Mouse (Mus musculus): ENCODE measurements around the gene Atxn7l1. TPM values are rescaled to one million over a fixed set of nuclear protein-coding genes. Genes with fewer than 3 reads are reported as not detected.

Gene Atxn7l1
- polyA plus RNA-seq, 1 experiment = 129 TPM

DNA sequence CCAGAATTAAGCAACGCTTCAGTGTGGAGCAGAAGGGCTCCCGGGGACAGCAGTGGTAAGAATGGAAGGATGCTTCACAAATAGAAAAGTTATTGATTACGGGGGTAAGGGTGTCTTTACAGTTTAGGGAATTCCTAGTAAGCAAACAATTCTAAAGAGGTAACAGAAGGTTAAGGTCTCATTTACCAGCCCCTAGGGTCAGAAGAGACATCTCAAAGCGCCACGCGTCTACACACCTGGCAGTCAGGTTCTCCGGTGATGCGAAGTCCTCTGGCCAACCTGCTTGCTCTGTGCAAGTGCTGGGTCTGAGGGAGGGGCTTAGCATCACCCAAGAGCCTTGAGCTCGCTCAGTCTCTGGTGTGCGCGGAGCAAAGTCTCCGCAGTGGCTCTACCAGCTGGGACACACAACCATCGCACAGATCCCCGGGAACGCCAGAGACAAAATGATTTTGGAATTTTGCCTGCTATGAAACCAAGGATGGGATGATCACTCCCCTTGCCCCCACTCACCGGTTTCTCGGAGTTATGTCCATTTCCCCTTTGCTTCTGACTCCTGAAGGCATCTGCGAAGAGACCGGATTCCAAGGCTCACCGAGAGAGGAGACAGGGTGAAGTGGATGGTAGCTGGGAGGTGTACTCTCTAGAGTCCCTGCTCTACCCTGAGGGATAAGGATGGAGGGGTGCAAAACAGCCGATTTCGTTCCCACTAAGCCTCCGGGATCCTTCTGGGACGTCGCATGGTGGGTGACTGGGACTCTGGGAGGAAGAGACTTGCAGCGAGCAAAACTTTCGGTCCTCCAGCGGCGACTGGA, 665 bp upstream of the Atxn7l1 start:
- Histone ChIP-seq H3K36me3 (ENCODE audit: control insufficient read depth, insufficient read depth, low read length) (no peaks in the 10 kb centered on the region), H3K27ac (ENCODE audit: control insufficient read depth, insufficient read depth, low read length) (no peak overlapping the region), H3K27me3 (ENCODE audit: control insufficient read depth, insufficient read depth, low read length) (no peaks in the 10 kb centered on the region), H3K4me3 (ENCODE audit: control insufficient read depth, insufficient read depth, low read length) (peak overlapping the region; percentile 64), H3K4me1 (replicated peaks; ENCODE audit: control insufficient read depth, insufficient read depth, low read length) (peaks cover 12% of the 10 kb centered on the region)
- no peak for TF ChIP-seq CTCF (IDR thresholded peaks at IDR 0.05; ENCODE audit: borderline replicate concordance, control insufficient read depth, extremely low read depth, insufficient read depth, low read length, poor library complexity)
- no peak for TF ChIP-seq POLR2A (IDR thresholded peaks at IDR 0.05; ENCODE audit: control insufficient read depth, extremely low read depth, insufficient read depth, low read length, poor library complexity)
- 16% methylated on average over 29 of the region's 29 CpGs for WGBS
- DNase-seq = no peak

GRCm38 (mm10) chr12:33149544-33150190, 2.2 kb downstream of the Atxn7l1 start:
- no peak overlapping the region for H3K27ac ChIP-seq (ENCODE audit: control insufficient read depth, insufficient read depth, low read length)
- WGBS = 97% methylated on average over 16 of the region's 16 CpGs
- no peak overlapping the region for H3K4me3 ChIP-seq (ENCODE audit: control insufficient read depth, insufficient read depth, low read length)
- peaks cover 12% of the 10 kb centered on the region for H3K4me1 ChIP-seq (replicated peaks; ENCODE audit: control insufficient read depth, insufficient read depth, low read length)
- no peak for DNase-seq
- no peaks in the 10 kb centered on the region for H3K27me3 ChIP-seq (ENCODE audit: control insufficient read depth, insufficient read depth, low read length)
- H3K36me3 ChIP-seq (ENCODE audit: control insufficient read depth, insufficient read depth, low read length) = no peaks in the 10 kb centered on the region
- TF ChIP-seq POLR2A (IDR thresholded peaks at IDR 0.05; ENCODE audit: control insufficient read depth, extremely low read depth, insufficient read depth, low read length, poor library complexity) = no peak
- TF ChIP-seq CTCF (IDR thresholded peaks at IDR 0.05; ENCODE audit: borderline replicate concordance, control insufficient read depth, extremely low read depth, insufficient read depth, low read length, poor library complexity) = no peak

GRCm38 (mm10) chr12:33153131-33153530, 5.6 kb downstream of the Atxn7l1 start:
- no peak for TF ChIP-seq POLR2A (IDR thresholded peaks at IDR 0.05; ENCODE audit: control insufficient read depth, extremely low read depth, insufficient read depth, low read length, poor library complexity)
- no peak for TF ChIP-seq CTCF (IDR thresholded peaks at IDR 0.05; ENCODE audit: borderline replicate concordance, control insufficient read depth, extremely low read depth, insufficient read depth, low read length, poor library complexity)

GRCm38 (mm10) chr12:33153850-33154249, 6.4 kb downstream of the Atxn7l1 start:
- DNase-seq = no peak
- peaks cover 9% of the 10 kb centered on the region for H3K4me1 ChIP-seq (replicated peaks; ENCODE audit: control insufficient read depth, insufficient read depth, low read length)
- TF ChIP-seq POLR2A (IDR thresholded peaks at IDR 0.05; ENCODE audit: control insufficient read depth, extremely low read depth, insufficient read depth, low read length, poor library complexity) = no peak
- 92% methylated on average over 3 of the region's 3 CpGs for WGBS
- H3K27me3 ChIP-seq (ENCODE audit: control insufficient read depth, insufficient read depth, low read length) = no peaks in the 10 kb centered on the region
- no peak overlapping the region for H3K4me3 ChIP-seq (ENCODE audit: control insufficient read depth, insufficient read depth, low read length)
- no peak overlapping the region for H3K27ac ChIP-seq (ENCODE audit: control insufficient read depth, insufficient read depth, low read length)
- no peaks in the 10 kb centered on the region for H3K36me3 ChIP-seq (ENCODE audit: control insufficient read depth, insufficient read depth, low read length)

More at GRCm38 (mm10) chr12:33153131-33153530, 5.6 kb downstream of the Atxn7l1 start:
- Histone ChIP-seq H3K4me1 (replicated peaks; ENCODE audit: control insufficient read depth, insufficient read depth, low read length) (peaks cover 8% of the 10 kb centered on the region), H3K27ac (ENCODE audit: control insufficient read depth, insufficient read depth, low read length) (no peak overlapping the region), H3K4me3 (ENCODE audit: control insufficient read depth, insufficient read depth, low read length) (no peak overlapping the region), H3K27me3 (ENCODE audit: control insufficient read depth, insufficient read depth, low read length) (no peaks in the 10 kb centered on the region), H3K36me3 (ENCODE audit: control insufficient read depth, insufficient read depth, low read length) (no peaks in the 10 kb centered on the region)
- 96% methylated on average over 7 of the region's 7 CpGs for WGBS
- no peak for DNase-seq

DNA sequence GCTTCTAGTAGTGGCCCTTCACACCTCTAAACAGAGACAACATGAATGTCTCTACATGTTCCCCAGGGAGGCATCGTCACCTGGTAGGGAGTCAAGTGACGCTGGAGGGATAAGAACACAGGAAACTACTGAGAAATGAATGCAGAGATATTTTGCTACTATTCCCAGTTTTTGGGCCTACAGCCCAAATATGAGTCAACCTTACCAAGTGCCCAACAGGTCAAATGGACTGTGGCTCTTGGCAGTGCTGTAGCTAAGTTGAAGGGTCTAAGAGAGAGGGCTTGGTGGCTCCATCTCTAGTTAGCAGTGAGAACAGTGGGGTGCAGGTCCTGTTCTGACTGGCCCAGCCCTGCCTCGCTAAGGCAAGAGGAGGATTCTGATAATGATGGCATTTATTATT, 7.2 kb downstream of the Atxn7l1 start:
- TF ChIP-seq CTCF (IDR thresholded peaks at IDR 0.05; ENCODE audit: borderline replicate concordance, control insufficient read depth, extremely low read depth, insufficient read depth, low read length, poor library complexity) (no peak), POLR2A (IDR thresholded peaks at IDR 0.05; ENCODE audit: control insufficient read depth, extremely low read depth, insufficient read depth, low read length, poor library complexity) (no peak)
- Histone ChIP-seq H3K27me3 (ENCODE audit: control insufficient read depth, insufficient read depth, low read length) (no peaks in the 10 kb centered on the region), H3K4me3 (ENCODE audit: control insufficient read depth, insufficient read depth, low read length) (no peak overlapping the region), H3K36me3 (ENCODE audit: control insufficient read depth, insufficient read depth, low read length) (no peaks in the 10 kb centered on the region), H3K27ac (ENCODE audit: control insufficient read depth, insufficient read depth, low read length) (no peak overlapping the region), H3K4me1 (replicated peaks; ENCODE audit: control insufficient read depth, insufficient read depth, low read length) (peaks cover 11% of the 10 kb centered on the region; the same call in 1 of the 2 replicates)
- DNase-seq = no peak
- 96% methylated on average over 3 of the region's 3 CpGs for WGBS

- 62% methylated on average over 7 of the region's 7 CpGs for WGBS
- Histone ChIP-seq H3K4me3 (ENCODE audit: control insufficient read depth, insufficient read depth, low read length) (no peak overlapping the region), H3K27me3 (ENCODE audit: control insufficient read depth, insufficient read depth, low read length) (no peaks in the 10 kb centered on the region), H3K36me3 (ENCODE audit: control insufficient read depth, insufficient read depth, low read length) (no peaks in the 10 kb centered on the region), H3K4me1 (replicated peaks; ENCODE audit: control insufficient read depth, insufficient read depth, low read length) (peaks cover 21% of the 10 kb centered on the region), H3K27ac (ENCODE audit: control insufficient read depth, insufficient read depth, low read length) (no peak overlapping the region)
- TF ChIP-seq CTCF (IDR thresholded peaks at IDR 0.05; ENCODE audit: borderline replicate concordance, control insufficient read depth, extremely low read depth, insufficient read depth, low read length, poor library complexity) (no peak), POLR2A (IDR thresholded peaks at IDR 0.05; ENCODE audit: control insufficient read depth, extremely low read depth, insufficient read depth, low read length, poor library complexity) (no peak)
- no peak for DNase-seq
These were observed 9.0 kb downstream of the Atxn7l1 start for GRCm38 (mm10) chr12:33156334-33157018.
